15 mouse cellular contexts compared by ENCODE assay signal in genomic region chr2:168321716-168322374, GRCm38 (mm10). TPM values are rescaled to one million over a fixed set of nuclear protein-coding genes. Genes with fewer than 3 reads are reported as not detected.
A peak's percentile ranks its signal among the peaks of the same experiment; 100 is the strongest.
DNase-seq lines count a peak whose midpoint lies in the region; ATAC-seq and TF ChIP-seq lines count a peak whose summit lies in the region.
"Had no signal": no experiment of that assay in that cellular context is flagged by ENCODE, and none has a peak within 500 bp of the region (broad histone marks: within the 10 kb centered on the region; RNA-seq: fewer than 3 reads in every experiment).

No protein-coding gene starts in this region.

- no peak overlapping the region for H3K4me3 ChIP-seq in lung, embryonic 14.5 days (ENCODE audit: low read depth, low read length)
- H3K4me3 ChIP-seq in lung, adult 2 months (replicated peaks; ENCODE audit: extremely low read depth, low read depth, low read length) = no peak overlapping the region
- H3K4me3 ChIP-seq in hindbrain, embryonic 10.5 days = no peak overlapping the region
- H3K4me3 ChIP-seq: megakaryocyte, embryonic 14.5 days had no signal

- no peak overlapping the region for H3K4me2 ChIP-seq in lung, embryonic 14.5 days

- H3K27ac ChIP-seq in lung, embryonic 14.5 days (ENCODE audit: low read depth) = no peak overlapping the region
- no peak overlapping the region for H3K27ac ChIP-seq in hindbrain, embryonic 10.5 days
- H3K27ac ChIP-seq: kidney, postnatal 0 days had no signal

- H3K36me3 ChIP-seq in lung, embryonic 14.5 days (ENCODE audit: insufficient read depth) = no peaks in the 10 kb centered on the region
- H3K36me3 ChIP-seq in hindbrain, embryonic 10.5 days = no peaks in the 10 kb centered on the region

- no peak for TF ChIP-seq POLR2A in lung, adult 2 months (IDR thresholded peaks at IDR 0.05; ENCODE audit: borderline replicate concordance, extremely low read depth, low read depth, low read length)

- ATAC-seq in lung, embryonic 14.5 days (ENCODE audit: insufficient read depth) = no peak
- ATAC-seq: forebrain, embryonic 16.5 days; hindbrain, embryonic 16.5 days had no signal

- 51% methylated on average over 10 of the region's 10 CpGs for WGBS in lung, embryonic 14.5 days
- WGBS in lung, adult 2 months = 57% methylated on average over 10 of the region's 10 CpGs
- 71% methylated on average over 10 of the region's 10 CpGs for WGBS in hindbrain, embryonic 10.5 days

- H3K9ac ChIP-seq in lung, embryonic 14.5 days = no peak overlapping the region

- no peaks in the 10 kb centered on the region for H3K9me3 ChIP-seq in lung, embryonic 14.5 days (ENCODE audit: low read depth, low read length)
- H3K9me3 ChIP-seq in hindbrain, embryonic 10.5 days = no peaks in the 10 kb centered on the region

- peaks cover 9% of the 10 kb centered on the region; the same call in 1 of the 2 replicates for H3K4me1 ChIP-seq in lung, embryonic 14.5 days (ENCODE audit: insufficient read depth)
- H3K4me1 ChIP-seq in lung, adult 2 months (ENCODE audit: control insufficient read depth, insufficient read depth, low read length) = no peaks in the 10 kb centered on the region
- no peaks in the 10 kb centered on the region; the same call in 1 of the 2 replicates for H3K4me1 ChIP-seq in hindbrain, embryonic 10.5 days (replicated peaks)

- no peak for TF ChIP-seq CTCF in lung, embryonic 14.5 days (IDR thresholded peaks at IDR 0.05; ENCODE audit: low read depth)
- no peak for TF ChIP-seq CTCF in lung, adult 2 months (IDR thresholded peaks at IDR 0.05; ENCODE audit: insufficient read depth, low read length)

- no peaks in the 10 kb centered on the region; the same call in 1 of the 2 replicates for H3K27me3 ChIP-seq in lung, embryonic 14.5 days (ENCODE audit: insufficient read depth, low read length)
- peaks cover 7% of the 10 kb centered on the region; the same call in 1 of the 2 replicates for H3K27me3 ChIP-seq in hindbrain, embryonic 10.5 days (ENCODE audit: insufficient read depth, poor library complexity, severe bottlenecking)

- DNase-seq in embryo, embryonic 10 days (ENCODE audit: low spot score) = peak; percentile 12
- no peak for DNase-seq in embryo, embryonic 9.5 days (ENCODE audit: extremely low spot score)
- DNase-seq in lung, embryonic 14.5 days = peak; percentile 40
- no peak for DNase-seq in lung, adult 2 months
- DNase-seq in forelimb bud, embryonic 11.5 days (ENCODE audit: low read depth, low spot score) = peak; percentile 35
- peak; percentile 45 for DNase-seq in skeletal muscle tissue, adult 2 months (ENCODE audit: low read depth, low spot score)
- DNase-seq in adrenal gland, adult 2 months = no peak
- DNase-seq in hindbrain, embryonic 10.5 days (ENCODE audit: low spot score) = no peak
- DNase-seq: adrenal gland, adult 8-10 months; cerebellum, adult 9-10 months; layer of hippocampus, adult 9-11 months had no signal

RNA-seq across cellular contexts. Expression of gene Kcng1, which starts 40.3 kb away (rescaled TPM):
- 0.14 and 0.83 TPM in 2 replicates for polyA plus RNA-seq in lung, embryonic 14.5 days (2014; fragmentation: Nextera tagmentation; extraction: Ambion mirVana)
- polyA plus RNA-seq in lung, adult 2 months (2012; rRNA removed) = 0.62 and 0.71 TPM in 2 replicates
- not detected for total RNA-seq in adrenal gland, adult 2 months (2021)
- polyA plus RNA-seq in adrenal gland, adult 2 months (2012; rRNA removed) = 0.15 TPM in 2 replicates
- polyA plus RNA-seq in hindbrain, embryonic 10.5 days (2016; fragmentation: Nextera tagmentation; extraction: Ambion mirVana) = 2.2 and 3.2 TPM in 2 replicates

Comparison
In these comparisons a context has a peak if more than half of its experiments do, and no peak if none do; other contexts are left out.
1. DNase-seq: peak in embryo, embryonic 10 days (single experiment), lung, embryonic 14.5 days (single experiment), forelimb bud, embryonic 11.5 days (single experiment) and skeletal muscle tissue, adult 2 months (single experiment); none in embryo, embryonic 9.5 days (single experiment), lung, adult 2 months (single experiment), adrenal gland, adult 2 months (single experiment) and hindbrain, embryonic 10.5 days (single experiment).